Mouse (Mus musculus): ENCODE results near the gene Opa3.

Gene Opa3

GRCm38 (mm10) chr7:19305413-19305735, 77.2 kb downstream of the Opa3 start:
- DNase-seq (ENCODE audit: extremely low spot score, low read depth, low spot score) = no peak
